10 mouse cellular contexts compared by ENCODE assay signal in genomic region chr2:90560197-90560843, GRCm38 (mm10). TPM values are rescaled to one million over a fixed set of nuclear protein-coding genes. Genes with fewer than 3 reads are reported as not detected.
DNase-seq lines count a peak whose midpoint lies in the region; ATAC-seq and TF ChIP-seq lines count a peak whose summit lies in the region.
"Had no signal": no experiment of that assay in that cellular context is flagged by ENCODE, and none has a peak within 500 bp of the region (broad histone marks: within the 10 kb centered on the region; RNA-seq: fewer than 3 reads in every experiment).

No protein-coding gene starts in this region.

- intact Hi-C loops in left cerebral cortex, postnatal 25 days (cut with DNase I), result no loop called here

- ATAC-seq in kidney, embryonic 15.5 days (replicated peaks; ENCODE audit: low FRiP score), result peak; percentile 73
- ATAC-seq in hindbrain, embryonic 15.5 days (ENCODE audit: low FRiP score, low read depth), result peak; percentile 72
- 0 out of 2 replicates have a peak, but pooled peaks have one; percentile 41 for ATAC-seq in midbrain, postnatal 0 days (ENCODE audit: low FRiP score)

- no peak overlapping the region for H3K4me2 ChIP-seq in kidney, embryonic 15.5 days
- H3K4me2 ChIP-seq in hindbrain, embryonic 15.5 days, result no peak overlapping the region
- no peak overlapping the region for H3K4me2 ChIP-seq in midbrain, postnatal 0 days (ENCODE audit: low read depth, low read length, poor library complexity, severe bottlenecking)

- H3K27ac ChIP-seq in kidney, embryonic 15.5 days, result no peak overlapping the region
- H3K27ac ChIP-seq in hindbrain, embryonic 15.5 days (replicated peaks), result no peak overlapping the region; the same call in 1 of the 2 replicates
- H3K27ac ChIP-seq in midbrain, postnatal 0 days (ENCODE audit: low read depth, low read length), result no peak overlapping the region

- 62% methylated on average over 6 of the region's 6 CpGs for WGBS in kidney, embryonic 15.5 days
- 63% methylated on average over 6 of the region's 6 CpGs for WGBS in hindbrain, embryonic 15.5 days
- WGBS in midbrain, postnatal 0 days, result 48% methylated on average over 6 of the region's 6 CpGs

- no peak overlapping the region for H3K9ac ChIP-seq in kidney, embryonic 15.5 days
- no peak overlapping the region for H3K9ac ChIP-seq in hindbrain, embryonic 15.5 days
- H3K9ac ChIP-seq in midbrain, postnatal 0 days (replicated peaks; ENCODE audit: low read length, poor library complexity, severe bottlenecking), result no peak overlapping the region

- H3K27me3 ChIP-seq in kidney, embryonic 15.5 days, result no peaks in the 10 kb centered on the region
- no peaks in the 10 kb centered on the region for H3K27me3 ChIP-seq in hindbrain, embryonic 15.5 days
- H3K27me3 ChIP-seq in midbrain, postnatal 0 days (ENCODE audit: insufficient read depth, low read length), result no peaks in the 10 kb centered on the region

- no peaks in the 10 kb centered on the region for H3K36me3 ChIP-seq in kidney, embryonic 15.5 days
- H3K36me3 ChIP-seq in hindbrain, embryonic 15.5 days, result no peaks in the 10 kb centered on the region
- no peaks in the 10 kb centered on the region for H3K36me3 ChIP-seq in midbrain, postnatal 0 days (ENCODE audit: insufficient read depth, low read length)

- H3K9me3 ChIP-seq in kidney, embryonic 15.5 days (replicated peaks), result no peaks in the 10 kb centered on the region
- no peaks in the 10 kb centered on the region for H3K9me3 ChIP-seq in hindbrain, embryonic 15.5 days
- H3K9me3 ChIP-seq in midbrain, postnatal 0 days (ENCODE audit: low read length), result no peaks in the 10 kb centered on the region

- H3K4me1 ChIP-seq in kidney, embryonic 15.5 days, result peaks cover 30% of the 10 kb centered on the region
- H3K4me1 ChIP-seq in hindbrain, embryonic 15.5 days (replicated peaks), result peaks cover 25% of the 10 kb centered on the region
- H3K4me1 ChIP-seq in midbrain, postnatal 0 days (ENCODE audit: insufficient read depth, low read length), result peaks cover 6% of the 10 kb centered on the region; the same call in 1 of the 2 replicates

- DNase-seq in kidney, postnatal 4 days, result no peak
- DNase-seq in c-Kit-negative CD71-positive TER-119-positive erythroid progenitor cells, embryonic 14.5 days (ENCODE audit: low read depth, low spot score), result peak; percentile 82
- no peak for DNase-seq in midbrain, postnatal 0 days (ENCODE audit: low spot score)
- DNase-seq in urinary bladder, postnatal 14 days (ENCODE audit: low spot score), result no peak
- no peak for DNase-seq in thymus, postnatal 0 days (ENCODE audit: low spot score)
- no peak for DNase-seq in left cerebral cortex, postnatal 25 days (ENCODE audit: low spot score in 2 of 2)
- DNase-seq: gastrocnemius, postnatal 14 days had no signal

- no peak overlapping the region for H3K4me3 ChIP-seq in kidney, embryonic 15.5 days (replicated peaks)
- no peak overlapping the region for H3K4me3 ChIP-seq in hindbrain, embryonic 15.5 days
- H3K4me3 ChIP-seq in midbrain, postnatal 0 days (ENCODE audit: low read depth, low read length), result no peak overlapping the region
- H3K4me3 ChIP-seq: myocyte had no signal

- TF ChIP-seq CTCF in midbrain, postnatal 0 days (IDR thresholded peaks at IDR 0.05), result no peak

RNA-seq across cellular contexts. Expression of gene Ptprj, which starts 20.1 kb away (rescaled TPM):
- 6.5 and 7.1 TPM in 2 replicates for polyA plus RNA-seq in kidney, embryonic 15.5 days (2015; fragmentation: Nextera tagmentation; extraction: Ambion mirVana)
- 5.7 and 6.8 TPM in 2 replicates for polyA plus RNA-seq in hindbrain, embryonic 15.5 days (2015; fragmentation: Nextera tagmentation; extraction: Ambion mirVana)
- total RNA-seq in midbrain, postnatal 0 days (2014; rRNA removed), result 36.6 and 39.7 TPM in 2 replicates
- 3.7 and 4.3 TPM in 2 replicates for polyA plus RNA-seq in midbrain, postnatal 0 days (2015; fragmentation: Nextera tagmentation; extraction: Ambion mirVana)
- 1.6 and 1.7 TPM in 2 replicates for polyA plus RNA-seq in thymus, postnatal 0 days (2015; fragmentation: Nextera tagmentation; extraction: Ambion mirVana)
- total RNA-seq in left cerebral cortex, postnatal 25 days (2021), result 100 to 1,000 TPM; 116 to 122 TPM
